Mouse (Mus musculus): ENCODE measurements around the gene Oxa1l.

- TF ChIP-seq CTCF (IDR thresholded peaks at IDR 0.05; ENCODE audit: low read depth, low read length) (no peak), GATA1 (IDR thresholded peaks at IDR 0.05; ENCODE audit: borderline replicate concordance, low read length) (no peak), GATA2 (IDR thresholded peaks at IDR 0.05; ENCODE audit: borderline replicate concordance, low read depth, low read length) (no peak), TAL1 (conservative IDR thresholded peaks at IDR 0.05; ENCODE audit: low read depth, low read length) (no peak), POLR2AphosphoS5 (IDR thresholded peaks at IDR 0.05; ENCODE audit: insufficient replicate concordance, low read depth, low read length) (no peak)
Observed at GRCm38 (mm10) chr14:54381816-54382215, 21.2 kb downstream of the Oxa1l start.
